Mouse (Mus musculus) CD4-positive, CD25-positive, alpha-beta regulatory T cell, adult 9 weeks (primary cell): ENCODE results near the gene Gm26558. TPM values are rescaled to one million over a fixed set of nuclear protein-coding genes. Genes with fewer than 3 reads are reported as not detected.

Experiments
- polyA plus RNA-seq: library from polyadenylated mRNA; unstranded; fragments of 100-300 nt; shearing (Covaris generic); gene quantifications from one replicate; pipeline ENCODE4 v1.2.1, GENCODE M21; 2017

Gene Gm26558
- polyA plus RNA-seq: not detected

GRCm38 (mm10) chr2:70661715-70662495 lies at the start of gene Gm26558:
TSS of gene Gm26558 (minus strand) at chr2:70662108.

GRCm38 (mm10) chr2:70660887-70661714 lies 807 bp downstream of the Gm26558 start, which contains the start of gene Gorasp2:
TSS of gene Gorasp2 (plus strand) at chr2:70661576.

Other genes with a start within 250 kb of the Gm26558 start
- not detected for gene Sp5, start 187.2 kb downstream of the Gm26558 start, polyA plus RNA-seq
- gene Erich2, start 153.3 kb downstream of the Gm26558 start, polyA plus RNA-seq: not detected
- gene Gad1, start 109.0 kb downstream of the Gm26558 start, polyA plus RNA-seq: 0.15 TPM
- 45.8 TPM for gene Gorasp2, start 532 bp downstream of the Gm26558 start, polyA plus RNA-seq
- 26.2 TPM for gene Tlk1, start 163.6 kb upstream of the Gm26558 start, polyA plus RNA-seq